22 mouse cellular contexts compared by ENCODE assay signal in genomic region chr1:82007943-82008342, GRCm38 (mm10).
DNase-seq lines count a peak whose midpoint lies in the region; ATAC-seq lines count a peak whose summit lies in the region.
"Had no signal": no experiment of that assay in that cellular context is flagged by ENCODE, and none has a peak within 500 bp of the region (broad histone marks: within the 10 kb centered on the region; RNA-seq: fewer than 3 reads in every experiment).

No protein-coding gene starts in this region.

- no peak overlapping the region for H3K4me3 ChIP-seq in kidney, embryonic 15.5 days (replicated peaks)
- no peak overlapping the region for H3K4me3 ChIP-seq in limb, embryonic 15.5 days
- no peak overlapping the region for H3K4me3 ChIP-seq in limb, embryonic 10.5 days
- H3K4me3 ChIP-seq: embryonic facial prominence, embryonic 12.5 days; forebrain, embryonic 12.5 days; heart, embryonic 10.5 days; hindbrain, embryonic 12.5 days had no signal

- no peaks in the 10 kb centered on the region for H3K4me1 ChIP-seq in kidney, embryonic 15.5 days
- H3K4me1 ChIP-seq in limb, embryonic 15.5 days, result no peaks in the 10 kb centered on the region
- H3K4me1 ChIP-seq in limb, embryonic 10.5 days, result peaks cover 5% of the 10 kb centered on the region
- H3K4me1 ChIP-seq: embryonic facial prominence, embryonic 12.5 days; forebrain, embryonic 12.5 days; hindbrain, embryonic 12.5 days had no signal

- no peaks in the 10 kb centered on the region for H3K9me3 ChIP-seq in kidney, embryonic 15.5 days (replicated peaks)
- no peaks in the 10 kb centered on the region for H3K9me3 ChIP-seq in limb, embryonic 15.5 days
- no peaks in the 10 kb centered on the region for H3K9me3 ChIP-seq in limb, embryonic 10.5 days (replicated peaks)
- H3K9me3 ChIP-seq: embryonic facial prominence, embryonic 12.5 days; forebrain, embryonic 12.5 days; heart, embryonic 10.5 days; hindbrain, embryonic 12.5 days had no signal

- no peak overlapping the region for H3K27ac ChIP-seq in kidney, embryonic 15.5 days
- H3K27ac ChIP-seq in limb, embryonic 15.5 days, result 0 out of 2 replicates have a peak overlapping the region, but pooled peaks have one; percentile 43
- H3K27ac ChIP-seq in limb, embryonic 10.5 days, result no peak overlapping the region
- H3K27ac ChIP-seq: embryonic facial prominence, embryonic 12.5 days; forebrain, embryonic 12.5 days; heart, embryonic 10.5 days; hindbrain, embryonic 12.5 days had no signal

- DNase-seq in kidney, adult 9 months, result peak; percentile 31
- DNase-seq in limb, embryonic 10.5 days (ENCODE audit: low spot score), result no peak
- peak; percentile 77 for DNase-seq in R1 (ENCODE audit: low read depth, low spot score)
- no peak for DNase-seq in cerebellum, adult 9-11 months
- DNase-seq: adrenal gland, postnatal 14 days; cerebellum, adult 11-12 months; cerebellum, postnatal 25 days; gastrocnemius, postnatal 10 days; heart, adult 18-20 months; heart, postnatal 10 days; heart, postnatal 4 days had no signal

- no peaks in the 10 kb centered on the region for H3K27me3 ChIP-seq in kidney, embryonic 15.5 days
- H3K27me3 ChIP-seq in limb, embryonic 15.5 days, result no peaks in the 10 kb centered on the region
- H3K27me3 ChIP-seq in limb, embryonic 10.5 days (ENCODE audit: low read depth, poor library complexity, severe bottlenecking), result no peaks in the 10 kb centered on the region
- H3K27me3 ChIP-seq: CH12.LX; embryonic facial prominence, embryonic 12.5 days; forebrain, embryonic 12.5 days; hindbrain, embryonic 12.5 days had no signal

- WGBS in kidney, embryonic 15.5 days, result 84% methylated on average over 5 of the region's 5 CpGs
- WGBS in limb, embryonic 15.5 days, result 72% methylated on average over 5 of the region's 5 CpGs
- 87% methylated on average over 5 of the region's 5 CpGs for WGBS in limb, embryonic 10.5 days

- no peak overlapping the region for H3K9ac ChIP-seq in kidney, embryonic 15.5 days
- no peak overlapping the region for H3K9ac ChIP-seq in limb, embryonic 15.5 days
- H3K9ac ChIP-seq: embryonic facial prominence, embryonic 12.5 days; forebrain, embryonic 12.5 days; hindbrain, embryonic 12.5 days had no signal

- no peaks in the 10 kb centered on the region for H3K36me3 ChIP-seq in kidney, embryonic 15.5 days
- no peaks in the 10 kb centered on the region for H3K36me3 ChIP-seq in limb, embryonic 15.5 days
- no peaks in the 10 kb centered on the region for H3K36me3 ChIP-seq in limb, embryonic 10.5 days
- H3K36me3 ChIP-seq: embryonic facial prominence, embryonic 12.5 days; forebrain, embryonic 12.5 days; G1E; heart, embryonic 10.5 days; hindbrain, embryonic 12.5 days had no signal

- no peak for ATAC-seq in kidney, embryonic 15.5 days (replicated peaks; ENCODE audit: low FRiP score)
- no peak for ATAC-seq in limb, embryonic 15.5 days (ENCODE audit: insufficient number of reproducible peaks, low FRiP score, low TSS enrichment, low read depth)
- ATAC-seq: activated CD4-positive, CD25-positive, alpha-beta regulatory T cell, adult 4 months; forebrain, embryonic 16.5 days; hindbrain, embryonic 16.5 days had no signal

- H3K4me2 ChIP-seq in kidney, embryonic 15.5 days, result no peak overlapping the region
- H3K4me2 ChIP-seq in limb, embryonic 15.5 days, result no peak overlapping the region
- H3K4me2 ChIP-seq: embryonic facial prominence, embryonic 12.5 days; forebrain, embryonic 12.5 days; hindbrain, embryonic 12.5 days had no signal

Comparison
In these comparisons a context has a peak if more than half of its experiments do, and no peak if none do; other contexts are left out.
1. DNase-seq: peak in kidney, adult 9 months (single experiment) and R1 (single experiment); none in limb, embryonic 10.5 days (single experiment) and cerebellum, adult 9-11 months (single experiment).